Mouse (Mus musculus) monocyte, adult 59 days (primary cell): ENCODE results near the gene Helq. TPM values are rescaled to one million over a fixed set of nuclear protein-coding genes. Genes with fewer than 3 reads are reported as not detected.

Experiments used
- total RNA-seq, 2 experiments: library from RNA; stranded (reverse); gene quantifications; one replicate each; pipeline ENCODE4 v1.2.4; 2023

Gene Helq
- 1 to 10 TPM; 3.8 to 6.0 TPM for total RNA-seq

GRCm38 (mm10) chr5:100798165-100798860 is at the start of gene Helq, which contains the start of gene Mrps18c:
Gene Helq (minus strand): TSS chr5:100798598.
Gene Mrps18c (plus strand): TSS chr5:100798627.

DNA sequence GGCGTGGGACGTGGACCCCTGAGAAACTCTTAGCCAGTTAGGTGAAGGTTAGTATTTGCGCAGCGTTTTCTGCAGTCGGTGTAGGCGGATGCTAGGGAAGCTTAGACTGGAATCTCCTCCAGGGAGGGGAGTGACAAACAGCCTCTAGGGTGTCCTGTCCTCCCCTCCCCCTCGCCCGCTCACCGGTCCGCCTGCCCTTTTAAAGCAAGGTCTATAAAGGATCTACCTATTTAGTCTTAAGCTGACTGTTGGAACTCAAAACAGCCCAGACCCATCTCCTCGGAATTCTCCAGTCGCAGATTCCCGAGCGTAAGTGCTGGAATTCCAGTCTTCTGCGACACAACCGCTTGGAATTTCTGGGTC is 47.1 kb upstream of the Helq start, which contains the start of gene Gpat3:
Gpat3 (plus strand) TSS at position 229 of the 363 bp plus-strand sequence.

DNA sequence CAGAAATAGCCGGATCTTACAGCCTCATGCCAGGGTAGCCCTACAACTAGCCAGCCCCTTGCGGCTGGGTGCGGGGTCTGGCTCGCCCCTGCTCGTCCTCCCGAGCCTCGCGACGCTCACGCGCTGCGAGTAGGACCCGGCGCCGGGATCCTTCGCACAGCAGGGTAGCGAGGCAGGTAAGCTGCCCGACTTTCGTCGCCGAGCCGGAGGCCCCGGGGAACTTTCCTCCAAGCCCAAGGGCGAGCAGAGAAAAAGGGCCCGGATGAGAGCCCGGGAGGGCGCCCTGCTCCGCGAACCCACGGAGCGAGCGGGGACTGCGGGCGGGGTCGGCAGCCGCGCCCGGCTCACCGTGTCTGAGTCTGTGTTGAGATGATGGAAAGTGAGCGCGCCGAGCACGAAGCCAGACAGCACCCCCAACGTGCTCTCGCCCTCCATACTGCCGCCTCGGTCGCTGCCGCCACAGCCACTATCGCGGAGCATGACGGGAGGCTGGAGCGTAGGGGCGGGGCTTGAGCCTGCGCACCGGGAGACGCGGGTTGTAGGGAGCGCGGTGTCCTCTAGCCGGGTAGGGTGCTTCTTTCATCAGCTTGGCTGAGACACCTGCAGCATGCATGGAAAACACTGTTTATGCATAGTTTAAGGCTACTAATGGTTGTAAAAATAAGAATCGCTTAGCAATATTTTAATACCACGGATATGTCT is 22.2 kb upstream of the Helq start, which contains the start of gene Abraxas1:
Abraxas1 (minus strand) TSS at position 483 of the 702 bp plus-strand sequence.

DNA sequence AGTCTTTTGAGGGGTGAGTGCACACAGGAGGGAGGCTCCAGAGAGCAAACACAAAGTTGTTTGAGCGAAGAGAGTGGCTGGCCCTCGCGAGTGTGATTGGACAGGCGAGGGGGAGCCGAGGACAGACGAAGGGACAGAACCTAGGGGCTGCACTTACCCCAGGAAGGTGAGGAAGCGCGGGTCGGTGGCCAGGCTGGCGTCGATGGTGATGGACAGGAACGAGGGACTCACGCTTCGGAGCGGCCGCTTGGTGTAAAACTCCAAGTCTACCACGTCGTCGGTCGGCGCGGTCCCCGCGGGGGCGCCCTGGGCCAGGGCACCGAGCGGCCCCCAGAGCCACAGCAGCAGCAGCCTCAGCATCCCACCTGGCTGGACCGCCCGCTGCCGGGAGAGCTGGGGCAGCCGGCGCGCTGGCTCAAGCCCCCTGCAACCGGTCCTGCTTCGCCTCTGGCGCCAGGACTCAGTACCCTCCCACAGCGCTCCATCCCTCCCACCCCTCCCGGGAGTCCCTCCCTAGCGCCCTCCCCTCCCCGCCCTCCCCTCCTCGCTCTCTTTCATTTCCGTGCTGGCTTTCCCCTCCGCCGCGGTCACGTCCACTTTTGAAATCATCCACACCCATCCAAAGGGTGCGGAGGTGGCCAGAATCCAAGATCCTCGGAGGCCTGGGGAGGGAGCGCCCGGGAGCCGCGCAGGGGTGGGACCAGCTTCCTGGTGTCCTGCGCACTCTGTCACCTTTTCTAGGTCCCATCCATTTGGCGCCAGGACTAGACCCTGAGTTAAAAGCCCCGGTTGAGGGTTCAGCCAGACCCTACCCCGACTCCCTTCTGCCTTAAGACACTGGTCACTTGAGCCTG is 78.9 kb downstream of the Helq start, which contains the start of gene Hpse:
Hpse (minus strand) TSS at position 482 of the 854 bp plus-strand sequence.

Other genes starting within 250 kb of the Helq start
- 1,000 to 10,000 TPM; 1,618 to 2,062 TPM for gene Plac8, start 226.4 kb downstream of the Helq start, total RNA-seq
- gene Coq2, start 123.5 kb downstream of the Helq start, total RNA-seq = 10 to 100 TPM; 29.3 to 33.4 TPM
- gene Hpse, start 78.9 kb downstream of the Helq start, total RNA-seq = 10 to 100 TPM; 64.9 to 67.0 TPM
- 10 to 100 TPM; 45.9 to 54.0 TPM for gene Mrps18c, start within 50 bp of the Helq start, total RNA-seq
- gene Abraxas1, start 22.4 kb upstream of the Helq start, total RNA-seq = 1 to 10 TPM; 2.8 to 4.8 TPM
- gene Gpat3, start 47.1 kb upstream of the Helq start, total RNA-seq = 1 to 10 TPM; 1.7 to 1.9 TPM